Mouse (Mus musculus) neural tube, embryonic 14.5 days (tissue): ENCODE data around the gene Gucy1a1. TPM values are rescaled to one million over a fixed set of nuclear protein-coding genes. Genes with fewer than 3 reads are reported as not detected.

ENCODE experiments used
- ATAC-seq: fragments of 200-750 bp; cut with Nextera tagmentation; 2 replicates; pipeline ENCODE4 v1.8.0; 2017; ENCODE audit warnings: low read depth, mild to moderate bottlenecking, moderate TSS enrichment, moderate library complexity
- H3K27ac ChIP-seq: fragments of 300-500 bp; sonication (generic); 2 replicates; pipeline ENCODE4 v1.5.1; 2014; ENCODE audit warnings: low read depth, mild to moderate bottlenecking, control low read depth, low read length, moderate library complexity, mixed read lengths
- H3K27me3 ChIP-seq: fragments of 300-500 bp; sonication (generic); 2 replicates; pipeline ENCODE4 v1.6.1; 2014; ENCODE audit warnings: low read length; ENCODE audit not compliant: control insufficient read depth, insufficient read depth
- H3K36me3 ChIP-seq: fragments of 300-500 bp; sonication (generic); 2 replicates; pipeline ENCODE4 v1.6.1; 2014; ENCODE audit warnings: low read length, mixed read lengths; ENCODE audit not compliant: control insufficient read depth, insufficient read depth
- H3K4me1 ChIP-seq: fragments of 300-500 bp; sonication (generic); 2 replicates; pipeline ENCODE4 v1.6.1; 2014; ENCODE audit warnings: low read length; ENCODE audit not compliant: control insufficient read depth, insufficient read depth
- H3K4me2 ChIP-seq: fragments of 300-500 bp; sonication (generic); 2 replicates; pipeline ENCODE4 v1.6.1; 2014; ENCODE audit warnings: mild to moderate bottlenecking, low read depth, low read length, control low read depth
- H3K4me3 ChIP-seq: fragments of 300-500 bp; sonication (generic); 2 replicates; pipeline ENCODE4 v1.5.1; 2014; ENCODE audit warnings: low read depth, low read length, control low read depth, mixed read lengths
- H3K9ac ChIP-seq: fragments of 300-500 bp; sonication (generic); replicated peaks from 2 replicates; pipeline ENCODE4 v1.6.1; 2014; ENCODE audit warnings: low read depth, mild to moderate bottlenecking, control low read depth, low read length, mixed read lengths
- H3K9me3 ChIP-seq: fragments of 300-500 bp; sonication (generic); 2 replicates; pipeline ENCODE4 v1.6.1; 2016; ENCODE audit warnings: low read length; ENCODE audit not compliant: control insufficient read depth
- WGBS: fragments of 180-500 bp; shearing (Covaris S2); extraction: QIAGEN DNeasy Blood & Tissue Kit; methylation state at CpG from one replicate; pipeline ENCODE4 v1.1.7; 2014; 5-methylcytosine and 5-hydroxymethylcytosine counted together
- microRNA-seq: library from miRNA; unstranded; fragments of <30 nt; microRNA quantifications from one replicate; pipeline ENCODE4, GENCODE M21; 2016
- polyA plus RNA-seq: library from polyadenylated mRNA; unstranded; fragments of >200 nt; fragmentation: Nextera tagmentation; extraction: Ambion mirVana; gene quantifications from 2 replicates; pipeline ENCODE4 v1.2.1, GENCODE M21; 2014

Gene Gucy1a1
- polyA plus RNA-seq, 1 experiment from 2014 or later = 17.5 TPM

DNA sequence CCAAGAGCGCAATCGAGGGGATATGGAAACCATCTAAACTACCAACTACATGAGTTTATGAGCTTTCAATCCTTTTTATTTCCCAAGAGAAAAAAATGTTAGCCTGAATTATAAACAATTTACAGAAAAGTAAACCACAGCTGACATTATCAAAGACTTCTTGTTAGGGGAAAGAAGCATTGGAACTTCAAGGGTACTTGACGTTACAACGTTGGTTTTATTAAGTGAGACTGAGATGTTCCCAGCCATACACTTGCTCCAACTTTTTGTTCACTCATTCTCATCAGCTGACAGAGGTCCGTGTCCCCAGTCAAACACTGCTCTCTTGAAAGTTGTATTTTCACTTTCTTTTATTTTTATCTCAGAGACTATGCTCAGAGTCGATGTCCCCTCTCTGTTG lies 101.9 kb downstream of the Gucy1a1 start:
- H3K4me3 ChIP-seq = no peak overlapping the region
- WGBS = 86% methylated on average over 6 of the region's 6 CpGs
- H3K27me3 ChIP-seq = no peaks in the 10 kb centered on the region
- H3K4me1 ChIP-seq = no peaks in the 10 kb centered on the region
- no peaks in the 10 kb centered on the region; the same call in 1 of the 2 replicates for H3K36me3 ChIP-seq
- H3K9me3 ChIP-seq = no peaks in the 10 kb centered on the region
- H3K9ac ChIP-seq = no peak overlapping the region
- H3K27ac ChIP-seq = no peak overlapping the region
- ATAC-seq = no peak
- H3K4me2 ChIP-seq = no peak overlapping the region

Small RNA genes lying within 50 kb of the gene (microRNA-seq; reads per million reads assigned to microRNA genes)
- gene Mir7010 = not detected

Other genes starting within 250 kb of the Gucy1a1 start
- 11.6 and 11.7 TPM in 2 replicates for gene Ctso, start 213.2 kb downstream of the Gucy1a1 start, polyA plus RNA-seq
- 0.15 TPM in 1 of 2 replicates, not detected in the other for gene Tdo2, start 169.6 kb downstream of the Gucy1a1 start, polyA plus RNA-seq
- not detected in 2 replicates for gene Asic5, start 163.5 kb downstream of the Gucy1a1 start, polyA plus RNA-seq
- gene Gucy1b1, start 71.1 kb downstream of the Gucy1a1 start, polyA plus RNA-seq = 38.5 and 47.5 TPM in 2 replicates
- gene Map9, start 212.3 kb upstream of the Gucy1a1 start, polyA plus RNA-seq = 50.5 and 73.6 TPM in 2 replicates